Mouse (Mus musculus): ENCODE measurements around the gene Plcb4.
"Not testable (repeated sequence)": the region's sequence is repeated elsewhere in the genome, so short reads cannot be mapped to it uniquely, and the experiment has no call there.

DNA sequence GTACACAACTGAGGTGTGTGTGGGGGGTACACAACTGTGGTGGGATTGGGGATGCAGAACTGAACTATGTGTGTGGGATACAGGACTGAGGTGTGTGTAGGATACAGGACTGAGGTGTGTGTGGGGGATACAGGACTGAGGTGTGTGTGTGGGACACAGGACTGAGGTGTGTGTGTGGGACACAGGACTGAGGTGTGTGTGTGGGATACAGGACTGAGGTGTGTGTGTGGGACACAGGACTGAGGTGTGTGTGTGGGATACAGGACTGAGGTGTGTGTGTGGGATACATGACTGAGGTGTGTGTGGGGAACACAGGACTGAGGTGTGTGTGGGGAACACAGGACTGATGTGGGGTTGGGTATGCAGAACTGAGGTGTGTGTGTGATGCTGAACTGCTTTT is 329.7 kb downstream of the Plcb4 start:
- not testable (repeated sequence) for TF ChIP-seq CTCF (IDR thresholded peaks at IDR 0.05; ENCODE audit: borderline replicate concordance, insufficient read depth, low read length); POLR2A (IDR thresholded peaks at IDR 0.05; ENCODE audit: low read depth, low read length)
